Mouse (Mus musculus): Measurements from ENCODE around the gene Lpin2. TPM values are rescaled to one million over a fixed set of nuclear protein-coding genes. Genes with fewer than 3 reads are reported as not detected.

Gene Lpin2
- polyA plus RNA-seq, 1 experiment = 10.7 TPM

DNA sequence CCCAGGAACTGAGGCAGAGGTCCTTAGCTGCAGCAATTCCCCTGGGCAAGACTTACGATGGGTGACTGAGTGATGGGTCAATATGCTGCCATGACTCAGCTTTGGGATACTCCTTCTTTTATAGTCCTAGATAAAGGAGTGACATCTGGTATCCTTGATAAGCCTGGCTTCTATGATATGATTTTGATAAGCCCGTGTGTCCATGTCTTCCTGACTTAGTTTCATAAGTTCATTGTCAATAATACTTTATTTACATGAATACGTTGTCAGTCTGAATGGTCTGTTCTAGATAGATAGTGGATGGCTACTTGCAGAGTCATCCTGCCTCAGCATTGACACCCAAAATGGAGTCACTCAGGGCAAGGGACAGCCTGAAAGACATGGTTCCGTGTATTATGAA, 11.2 kb upstream of the Lpin2 start:
- no peak for DNase-seq (ENCODE audit: low read depth)

GRCm38 (mm10) chr17:71177336-71177735, 5.0 kb upstream of the Lpin2 start:
- no peak for DNase-seq (ENCODE audit: low read depth)

DNA sequence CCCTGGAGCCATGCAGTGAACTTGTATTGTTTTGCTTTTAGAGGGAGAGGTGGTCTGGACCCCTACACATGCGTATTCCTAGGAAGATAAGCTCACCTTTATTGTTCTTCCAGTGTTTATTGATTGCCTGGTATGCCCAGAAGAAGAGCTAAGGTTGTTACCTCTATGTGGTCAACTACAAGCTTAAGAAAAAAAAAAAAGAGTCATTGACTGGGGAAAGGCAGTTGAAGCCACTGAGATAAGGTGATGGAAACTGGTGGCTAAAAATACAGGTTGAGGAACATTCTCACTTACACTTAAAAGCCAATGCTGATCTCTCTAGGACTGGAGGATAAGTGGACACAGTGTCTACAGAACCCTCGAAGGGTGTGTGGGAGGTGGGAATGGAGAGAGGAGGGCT, 4.4 kb upstream of the Lpin2 start:
- DNase-seq (ENCODE audit: low read depth) = no peak

DNA sequence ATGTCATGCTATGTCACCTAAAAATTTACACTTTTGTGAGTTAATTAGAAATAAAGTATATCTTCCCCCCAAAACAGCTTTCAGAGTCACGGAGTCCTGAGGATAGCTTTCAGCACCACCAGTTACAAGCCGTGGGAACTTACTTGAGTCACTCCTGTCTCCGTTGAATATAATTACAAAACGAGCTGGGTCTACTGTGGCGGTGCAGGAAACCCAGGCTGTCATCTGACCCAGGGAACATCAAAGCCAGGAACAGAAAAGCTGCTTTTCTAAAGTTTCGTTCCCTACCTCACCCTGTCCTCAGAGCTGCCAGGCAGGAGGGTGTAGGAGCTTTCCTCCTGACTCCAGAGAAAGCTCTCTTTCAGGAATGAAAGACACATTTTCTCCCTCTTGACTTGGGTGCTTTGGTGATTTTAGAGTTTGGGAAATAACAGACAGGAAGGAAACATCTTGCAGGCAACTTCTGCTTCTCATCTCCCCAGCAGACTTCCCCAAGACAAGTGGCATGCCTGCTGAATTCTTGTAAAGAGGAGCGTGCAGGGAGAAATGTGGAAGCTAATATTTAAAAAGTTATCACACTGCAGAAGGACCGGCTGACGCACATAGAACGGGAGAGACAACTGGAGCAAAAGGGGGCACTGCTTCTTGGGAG, 3.7 kb upstream of the Lpin2 start:
- DNase-seq (ENCODE audit: low read depth) = no peak

DNA sequence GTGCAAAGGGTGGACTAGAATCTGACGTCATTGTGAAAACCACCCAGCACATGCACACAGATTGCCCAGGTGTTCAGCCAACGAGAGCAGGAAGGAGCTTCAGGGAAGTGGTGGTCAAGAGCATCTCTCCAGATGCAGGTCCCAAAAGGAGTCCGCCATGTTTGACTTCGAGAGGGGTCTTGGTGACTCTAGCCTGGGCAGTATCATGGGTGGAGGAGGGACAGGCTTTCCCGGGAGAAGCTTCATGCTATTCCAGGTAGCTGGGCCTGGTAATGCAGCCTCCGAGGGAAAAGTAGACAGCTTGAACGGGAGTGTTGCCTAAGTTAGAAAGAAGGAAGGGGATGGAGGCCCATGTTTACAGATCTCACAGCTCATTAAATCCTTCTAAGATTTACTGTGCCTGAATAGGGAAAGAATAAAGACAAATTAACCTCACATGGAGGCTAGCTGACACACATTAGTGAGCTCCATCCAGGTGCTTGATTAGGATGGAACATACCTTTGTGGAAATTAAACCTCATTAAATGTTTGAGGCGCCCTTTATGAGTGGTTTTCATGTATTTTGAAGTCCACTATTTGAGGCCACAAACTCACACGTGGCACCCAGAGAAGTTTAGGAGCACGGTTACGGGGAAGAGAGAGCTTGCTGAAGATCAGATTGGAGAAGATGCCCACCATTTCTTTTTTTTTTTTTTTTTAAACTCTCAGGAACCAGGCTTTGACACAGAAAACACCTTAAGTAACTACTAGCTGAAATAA, 2.6 kb upstream of the Lpin2 start:
- DNase-seq (ENCODE audit: low read depth) = no peak

DNA sequence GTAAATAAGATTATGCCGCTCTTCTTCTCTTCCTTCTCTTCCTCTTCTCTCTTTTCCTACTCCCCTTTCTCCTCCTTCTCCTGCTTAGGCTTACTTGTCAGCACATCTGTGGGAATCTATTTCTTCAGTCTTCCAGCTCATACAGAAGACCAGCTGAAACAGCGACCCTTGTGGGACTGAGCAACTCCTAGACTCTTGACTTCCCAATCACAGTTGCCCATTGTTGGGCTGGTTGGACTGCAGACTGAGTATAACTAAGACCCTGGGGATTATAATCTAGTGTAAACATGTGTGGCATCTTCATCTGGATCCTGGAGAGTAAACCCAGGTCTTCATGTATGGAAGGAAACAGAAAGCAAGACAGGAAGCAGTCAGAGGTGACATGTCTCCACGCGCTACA, 1.8 kb upstream of the Lpin2 start:
- no peak for DNase-seq (ENCODE audit: low read depth)

DNA sequence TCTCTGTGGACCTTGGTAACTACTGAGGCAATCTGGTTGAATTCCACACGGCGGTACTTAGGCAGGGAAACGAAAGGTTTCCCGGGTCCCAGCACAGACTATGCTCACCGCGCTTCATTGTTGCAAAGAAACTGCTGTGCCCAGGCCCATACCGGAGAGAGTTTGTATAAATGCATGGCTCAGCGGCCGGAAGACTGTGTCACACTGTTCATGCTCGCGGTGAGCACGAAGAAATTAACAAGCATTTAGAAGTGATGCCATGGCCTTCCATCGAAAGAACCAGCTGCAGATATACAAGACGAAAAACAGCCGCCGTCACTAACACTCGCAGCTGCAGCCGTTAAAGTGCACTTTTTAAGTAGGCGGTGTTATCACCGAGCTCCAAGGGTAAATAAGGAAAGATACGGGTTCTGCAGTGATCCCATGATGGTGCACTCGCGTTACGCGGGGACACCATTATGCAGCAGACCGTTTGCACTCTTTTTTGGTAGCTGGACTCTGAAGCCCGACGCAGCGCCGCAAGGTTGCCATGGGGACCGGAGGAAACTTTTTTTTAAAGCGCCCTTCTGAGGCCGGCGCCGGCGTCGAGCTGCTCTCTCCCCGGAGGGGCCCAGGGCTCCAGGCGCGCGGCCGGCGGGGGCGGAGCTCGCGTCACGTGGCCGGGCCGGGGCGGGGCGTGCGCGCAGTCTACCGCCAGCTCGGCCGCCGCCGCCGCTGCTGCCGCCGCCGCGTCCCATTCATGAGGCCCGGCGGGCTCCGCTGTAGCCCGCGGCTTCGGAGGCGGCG, 704 bp downstream of the Lpin2 start:
- no peak for DNase-seq (ENCODE audit: low read depth)

DNA sequence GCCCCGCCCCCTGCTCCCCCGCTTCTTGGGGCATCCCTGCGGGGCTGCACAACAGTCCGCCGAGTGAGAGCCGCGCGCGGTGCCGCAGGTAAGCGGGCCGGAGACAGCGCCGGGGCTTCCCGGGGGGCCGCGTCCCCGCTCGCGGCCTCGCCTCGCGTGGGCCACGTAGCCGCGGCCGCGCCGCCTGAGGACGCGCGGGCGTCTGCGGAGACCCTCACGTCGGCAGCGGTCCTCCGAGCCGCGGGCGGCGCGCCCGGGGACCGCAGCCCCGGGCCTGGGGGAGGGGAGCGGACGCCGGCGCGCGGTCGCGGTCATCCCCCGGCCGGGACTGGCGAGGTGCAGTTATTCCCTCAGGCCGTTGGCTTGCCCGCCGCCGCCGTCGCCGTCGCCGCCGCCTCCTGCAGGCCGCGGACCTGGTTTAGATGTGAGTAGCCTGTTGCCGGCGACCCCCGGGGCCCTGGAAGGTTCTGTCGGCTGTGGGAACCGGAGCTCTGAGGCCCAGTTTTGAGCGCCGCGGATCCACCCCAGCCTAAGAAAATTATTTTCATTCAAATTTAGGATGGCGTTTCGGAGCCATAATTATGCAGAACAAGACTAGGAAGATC, 1.4 kb downstream of the Lpin2 start:
- no peak for DNase-seq (ENCODE audit: low read depth)

GRCm38 (mm10) chr17:71184356-71185111, 2.2 kb downstream of the Lpin2 start:
- no peak for DNase-seq (ENCODE audit: low read depth)

- no peak for DNase-seq (ENCODE audit: low read depth)
Measured at GRCm38 (mm10) chr17:71185368-71185767, 3.0 kb downstream of the Lpin2 start.

- no peak for DNase-seq (ENCODE audit: low read depth)
Measured at GRCm38 (mm10) chr17:71190589-71190988, 8.2 kb downstream of the Lpin2 start.

DNA sequence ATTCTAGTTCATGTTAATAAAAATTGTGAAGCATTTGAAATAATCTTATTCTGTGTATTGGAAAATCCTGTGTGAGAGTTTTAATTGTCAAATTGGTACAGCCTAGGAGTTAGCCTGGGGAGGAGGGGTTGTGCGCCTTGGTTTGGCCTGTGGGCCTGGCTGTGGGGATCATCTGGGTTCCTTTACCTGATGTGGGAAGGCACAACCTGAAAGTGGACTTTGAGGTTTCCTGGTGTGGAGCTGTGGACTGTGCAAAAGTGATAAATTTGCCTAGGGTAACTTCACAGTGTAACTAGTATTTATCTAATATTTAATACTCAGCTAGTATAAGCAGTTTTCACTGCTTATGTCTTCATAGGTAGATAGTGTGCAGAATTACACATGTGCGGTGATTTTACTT, 8.7 kb downstream of the Lpin2 start:
- DNase-seq (ENCODE audit: low read depth) = no peak

DNA sequence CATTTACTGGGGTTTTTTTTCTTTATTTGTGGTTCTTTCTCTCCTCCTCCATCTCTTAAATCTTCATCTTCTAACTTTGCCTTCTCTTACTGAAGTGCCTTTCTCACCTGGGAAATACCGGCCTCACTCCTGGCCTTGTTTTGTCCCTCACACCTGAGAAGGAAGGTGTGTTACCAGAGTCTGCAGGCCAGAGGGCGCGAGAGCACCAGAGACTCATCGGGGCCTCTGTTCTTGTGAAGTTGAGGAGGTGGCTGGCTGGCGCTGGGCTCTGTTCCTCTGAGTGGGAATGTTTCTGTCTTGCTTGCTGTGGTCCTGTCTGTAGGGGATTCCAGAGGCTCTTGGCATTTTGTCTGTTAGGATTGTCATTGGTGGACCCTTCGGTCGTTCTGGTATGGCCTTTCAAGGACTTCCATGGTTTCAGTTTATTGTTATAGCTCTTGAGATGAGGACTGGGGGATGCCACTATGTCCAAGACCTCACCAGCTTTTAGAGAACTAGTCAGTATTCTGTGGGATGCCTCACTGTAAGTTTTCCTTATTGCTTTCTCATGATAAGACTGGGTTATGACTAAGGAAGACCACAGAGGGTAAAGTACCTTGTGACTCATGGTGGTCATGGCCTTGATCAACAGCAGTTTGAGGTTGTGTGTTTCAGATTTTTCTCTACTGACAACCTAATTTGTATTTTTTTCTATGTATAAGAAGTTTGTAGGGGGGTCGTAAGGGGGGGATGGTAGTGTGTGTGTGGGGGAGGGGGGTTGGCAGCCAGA, 9.5 kb downstream of the Lpin2 start:
- no peak for DNase-seq (ENCODE audit: low read depth)

GRCm38 (mm10) chr17:71193019-71193418, 10.7 kb downstream of the Lpin2 start:
- no peak for DNase-seq (ENCODE audit: low read depth)

DNA sequence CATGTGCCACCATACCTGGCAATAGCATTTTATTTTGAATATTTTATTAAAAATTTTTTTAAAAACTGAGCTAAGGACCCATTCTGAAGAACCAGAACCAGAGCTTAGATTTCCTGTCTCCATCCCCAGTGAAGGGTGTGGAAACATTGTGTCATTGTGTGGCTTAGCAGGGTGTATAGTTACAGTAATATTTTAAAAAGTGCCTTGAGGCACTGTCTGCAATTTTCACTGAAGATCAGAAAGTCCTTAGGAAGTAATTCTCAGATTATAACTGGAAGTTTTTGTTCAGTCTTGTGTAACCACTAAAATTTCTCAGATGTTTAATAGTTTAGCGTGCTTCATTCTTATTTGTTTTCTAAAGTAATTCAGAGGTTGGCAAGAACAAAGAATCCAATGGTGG, 11.1 kb downstream of the Lpin2 start:
- DNase-seq (ENCODE audit: low read depth) = no peak

DNA sequence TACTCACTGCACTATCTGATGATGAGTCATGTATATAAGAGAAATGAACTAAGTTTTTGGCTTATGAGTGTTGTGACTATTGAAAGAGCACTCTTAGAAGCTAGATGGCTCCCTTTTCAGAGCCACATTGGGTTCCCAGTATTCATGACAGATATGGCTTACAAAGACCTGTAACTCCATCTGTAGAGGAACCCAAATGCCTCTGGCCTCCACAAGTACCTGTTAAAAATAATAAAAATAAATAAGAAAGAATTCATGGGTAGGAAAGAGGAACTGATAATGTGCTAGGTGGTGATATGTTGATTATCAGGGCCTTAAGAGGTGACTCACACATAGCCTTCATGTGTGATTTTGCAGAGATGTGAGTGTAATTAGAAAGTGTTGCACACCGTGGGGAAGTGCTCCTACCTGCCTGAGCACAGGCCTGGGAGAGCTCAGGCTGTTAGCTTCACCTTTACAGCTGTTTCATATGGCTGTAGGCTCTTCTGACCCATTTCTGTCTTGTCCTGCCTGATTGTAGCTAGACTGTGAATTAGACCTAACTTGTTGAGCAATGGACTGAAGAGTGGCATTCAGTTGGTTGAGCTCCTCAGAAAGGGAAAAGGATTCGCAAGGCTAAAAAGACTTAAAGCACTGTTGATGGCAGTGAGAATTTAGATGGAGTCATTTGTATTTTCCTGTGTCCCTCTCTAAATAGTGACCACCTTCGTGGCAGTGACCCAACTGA, 12.7 kb downstream of the Lpin2 start:
- DNase-seq (ENCODE audit: low read depth) = no peak

DNA sequence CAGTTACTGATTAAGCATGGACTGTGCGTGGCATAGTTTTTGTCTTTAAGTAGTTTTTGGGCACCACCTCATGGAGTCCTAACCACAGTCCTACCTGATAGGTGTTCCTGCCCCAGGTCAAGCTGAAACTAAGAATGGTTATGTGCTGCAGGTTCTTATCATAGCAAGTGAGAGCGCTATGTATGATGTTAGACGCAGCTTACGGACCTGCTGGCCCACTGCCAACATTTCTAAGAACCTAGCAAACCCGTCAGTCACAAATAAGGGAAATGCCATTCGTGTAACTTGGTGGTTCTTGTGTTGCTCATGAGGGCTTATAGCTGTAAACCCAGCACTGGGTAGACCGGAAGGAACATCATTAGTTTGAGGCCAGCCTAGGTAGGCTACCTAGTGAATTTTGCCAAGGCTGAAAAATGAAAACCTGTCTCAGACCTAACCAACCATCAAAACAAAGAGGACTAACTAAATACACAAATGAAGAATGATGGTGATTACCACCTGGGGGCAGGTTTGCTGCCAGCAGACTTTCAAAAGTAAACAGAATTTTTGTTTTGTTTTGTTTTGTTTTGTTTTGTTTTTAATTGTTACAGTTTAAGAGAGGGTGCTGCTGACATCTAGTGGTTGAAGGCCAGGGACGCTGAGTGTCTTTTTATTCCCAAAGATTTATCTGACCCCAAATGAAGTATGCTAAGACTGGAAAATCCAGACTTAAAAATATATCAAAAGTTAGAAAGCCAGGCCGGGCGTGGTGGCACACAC, 13.5 kb downstream of the Lpin2 start:
- no peak for DNase-seq (ENCODE audit: low read depth)

DNA sequence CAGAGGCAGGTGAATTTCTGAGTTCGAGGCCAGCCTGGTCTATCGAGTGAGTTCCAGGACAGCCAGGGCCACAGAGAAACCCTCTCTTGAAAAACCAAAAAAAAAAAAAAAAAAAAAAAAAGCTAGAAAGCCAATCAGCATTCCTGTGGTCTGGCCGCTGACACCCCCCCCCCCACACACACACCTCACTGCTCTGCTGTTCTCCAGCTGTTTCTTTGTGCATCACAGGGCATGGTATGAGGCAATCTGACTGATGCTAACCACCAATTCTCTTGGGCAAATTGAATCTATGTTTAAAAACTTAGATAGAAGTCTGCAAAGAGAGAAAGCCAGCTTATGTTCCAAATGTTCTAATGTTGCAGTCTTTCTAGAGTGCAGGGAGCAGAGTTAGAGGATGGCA, 14.1 kb downstream of the Lpin2 start:
- DNase-seq (ENCODE audit: low read depth) = no peak

- no peak for DNase-seq (ENCODE audit: low read depth)
Measured at GRCm38 (mm10) chr17:71199346-71199745, 17.0 kb downstream of the Lpin2 start.
